Mouse (Mus musculus): ENCODE measurements around the gene Tpd52l1.

GRCm38 (mm10) chr10:31318491-31318890 lies 127.3 kb downstream of the Tpd52l1 start:
- TF ChIP-seq POLR2A (IDR thresholded peaks at IDR 0.05; ENCODE audit: insufficient read length, low read depth) (no peak), MAX (IDR thresholded peaks at IDR 0.05; ENCODE audit: low read depth) (no peak), CEBPB (IDR thresholded peaks at IDR 0.05; ENCODE audit: insufficient read depth, poor library complexity, severe bottlenecking) (no peak), MYOD1 (IDR thresholded peaks at IDR 0.05; ENCODE audit: control insufficient read depth in 1 of 3, insufficient read length in 2 of 3, low read depth in 2 of 3) (no peak), POLR2AphosphoS2 (IDR thresholded peaks at IDR 0.05; ENCODE audit: insufficient read length, low read depth) (no peak), E2F4 (IDR thresholded peaks at IDR 0.05; ENCODE audit: insufficient read depth) (no peak), USF1 (IDR thresholded peaks at IDR 0.05; ENCODE audit: low read depth) (no peak), TCF12 (IDR thresholded peaks at IDR 0.05; ENCODE audit: insufficient read depth, poor library complexity, severe bottlenecking) (no peak), TCF3 (IDR thresholded peaks at IDR 0.05; ENCODE audit: insufficient read length, low read depth) (no peak), SRF (IDR thresholded peaks at IDR 0.05; ENCODE audit: control insufficient read depth, insufficient read length, low read depth) (no peak), MYOG (IDR thresholded peaks at IDR 0.05; ENCODE audit: control insufficient read depth in 1 of 3, insufficient read depth in 1 of 3, insufficient read length in 2 of 3, low read depth in 2 of 3) (no peak), REST (IDR thresholded peaks at IDR 0.05; ENCODE audit: insufficient read depth, insufficient read length) (no peak)

Data from myocyte (in vitro differentiated cells).